ENCODE assay signal across 13 mouse cellular contexts in the genomic region with DNA sequence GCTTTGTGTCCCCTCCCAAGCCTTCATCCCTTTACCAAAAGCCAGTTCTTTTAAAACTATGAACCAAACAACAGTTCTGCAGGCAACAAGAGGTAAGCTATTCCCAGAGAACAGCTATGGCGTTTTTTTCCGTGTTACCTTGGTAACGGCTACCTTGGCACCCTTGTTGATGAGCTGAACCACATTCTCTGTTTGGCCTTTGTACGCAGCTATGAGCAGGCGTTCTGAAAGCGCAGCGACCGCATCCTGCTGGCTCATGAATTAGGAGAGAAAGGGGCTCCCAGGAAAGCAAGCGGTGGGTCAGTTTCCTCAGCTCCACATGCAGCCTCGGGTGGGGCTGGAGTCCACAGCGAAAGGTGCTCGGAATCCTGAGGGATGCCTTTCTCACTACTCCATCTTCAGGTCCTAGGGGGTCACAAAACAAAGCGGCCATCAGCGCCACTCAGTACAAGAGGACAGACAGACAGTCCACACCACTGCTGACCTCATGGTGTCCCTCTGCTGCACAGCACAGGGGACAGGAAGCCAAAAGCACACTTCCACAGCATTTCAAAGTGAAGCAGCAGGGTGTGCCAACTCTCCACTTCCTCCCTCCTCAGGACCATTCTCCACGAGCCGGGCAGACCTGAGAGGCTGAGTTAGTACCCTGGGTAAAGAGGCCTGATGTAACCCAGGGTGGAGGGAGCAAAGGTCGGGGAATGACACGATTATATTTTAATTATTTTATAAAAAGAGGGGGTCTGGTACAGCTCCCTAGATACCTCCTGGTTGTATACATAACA.
DNase-seq lines count a peak whose midpoint lies in the region; ATAC-seq and TF ChIP-seq lines count a peak whose summit lies in the region.
"Had no signal": no experiment of that assay in that cellular context is flagged by ENCODE, and none has a peak within 500 bp of the region (broad histone marks: within the 10 kb centered on the region; RNA-seq: fewer than 3 reads in every experiment).

No protein-coding gene starts in this region.

- peak overlapping the region; percentile 19 for H3K4me2 ChIP-seq in forebrain, embryonic 12.5 days
- H3K4me2 ChIP-seq in midbrain, embryonic 16.5 days (ENCODE audit: low read length) = peak overlapping the region; percentile 52

- DNase-seq in layer of hippocampus, adult 8-10 months (ENCODE audit: low spot score in 2 of 2) = peak; percentile 52 to 54
- no peak for DNase-seq in gastrocnemius, postnatal 10 days
- DNase-seq in heart, postnatal 10 days = no peak
- DNase-seq in kidney, adult 18-20 months = no peak
- DNase-seq: heart, adult 18-20 months; kidney, adult 8-10 months had no signal

- no peaks in the 10 kb centered on the region for H3K9me3 ChIP-seq in forebrain, embryonic 12.5 days
- H3K9me3 ChIP-seq in midbrain, embryonic 16.5 days (replicated peaks; ENCODE audit: control insufficient read depth, low read length, poor library complexity, severe bottlenecking) = no peaks in the 10 kb centered on the region
- H3K9me3 ChIP-seq: G1E had no signal

- peak; percentile 52; the same call in 1 of the 2 replicates for ATAC-seq in forebrain, embryonic 12.5 days (ENCODE audit: low FRiP score)
- ATAC-seq in midbrain, embryonic 16.5 days = peak; percentile 63
- no peak for ATAC-seq in activated CD4-positive, CD25-positive, alpha-beta regulatory T cell, adult 4 months

- H3K4me1 ChIP-seq in cortical plate, adult 2 months (ENCODE audit: control insufficient read depth, insufficient read depth, low read length) = no peaks in the 10 kb centered on the region
- peaks cover 51% of the 10 kb centered on the region for H3K4me1 ChIP-seq in forebrain, embryonic 12.5 days
- H3K4me1 ChIP-seq in midbrain, embryonic 16.5 days (ENCODE audit: control insufficient read depth, insufficient read depth, low read length) = peaks cover 47% of the 10 kb centered on the region

- no peak for TF ChIP-seq CTCF in cortical plate, adult 2 months (IDR thresholded peaks at IDR 0.05; ENCODE audit: extremely low read depth, insufficient read depth, low read length)

- peak overlapping the region; percentile 29 for H3K9ac ChIP-seq in forebrain, embryonic 12.5 days
- peak overlapping the region; percentile 35 for H3K9ac ChIP-seq in midbrain, embryonic 16.5 days (ENCODE audit: low read depth, low read length)
- H3K9ac ChIP-seq: liver, embryonic 14.5 days had no signal

- H3K4me3 ChIP-seq in cortical plate, adult 2 months (ENCODE audit: insufficient read depth, low read length) = 0 out of 2 replicates have a peak overlapping the region, but pooled peaks have one; percentile 3
- no peak overlapping the region for H3K4me3 ChIP-seq in forebrain, embryonic 12.5 days (replicated peaks)
- peak overlapping the region; percentile 2; the same call in 1 of the 2 replicates for H3K4me3 ChIP-seq in midbrain, embryonic 16.5 days (ENCODE audit: low read depth, low read length)
- H3K4me3 ChIP-seq: myocyte had no signal

- peaks cover 23% of the 10 kb centered on the region; the same call in 1 of the 2 replicates for H3K27me3 ChIP-seq in forebrain, embryonic 12.5 days
- no peaks in the 10 kb centered on the region for H3K27me3 ChIP-seq in midbrain, embryonic 16.5 days (ENCODE audit: control insufficient read depth, insufficient read depth, low read depth, low read length)

- no peaks in the 10 kb centered on the region for H3K36me3 ChIP-seq in forebrain, embryonic 12.5 days (replicated peaks)
- no peaks in the 10 kb centered on the region for H3K36me3 ChIP-seq in midbrain, embryonic 16.5 days (ENCODE audit: control insufficient read depth, insufficient read depth, low read length)

- H3K27ac ChIP-seq in cortical plate, adult 2 months (ENCODE audit: insufficient read depth, low read length) = no peak overlapping the region
- peak overlapping the region; percentile 36; the same call in 1 of the 2 replicates for H3K27ac ChIP-seq in forebrain, embryonic 12.5 days
- peak overlapping the region; percentile 87 for H3K27ac ChIP-seq in midbrain, embryonic 16.5 days (ENCODE audit: low read length)
- H3K27ac ChIP-seq: liver, embryonic 14.5 days had no signal

- intact Hi-C loops in heart, postnatal 10 days (cut with DNase I) = no loop called here

- 50% methylated on average over 18 of the region's 18 CpGs for WGBS in forebrain, embryonic 12.5 days
- 22% methylated on average over 18 of the region's 18 CpGs for WGBS in midbrain, embryonic 16.5 days

- no peak for TF ChIP-seq POLR2A in cortical plate, adult 2 months (IDR thresholded peaks at IDR 0.05; ENCODE audit: extremely low read depth, insufficient read depth, low read length)

Comparison
In these comparisons a context has a peak if more than half of its experiments do, and no peak if none do; other contexts are left out.
1. DNase-seq: peak in layer of hippocampus, adult 8-10 months (2 of 2); none in gastrocnemius, postnatal 10 days (single experiment), heart, postnatal 10 days (0 of 2) and kidney, adult 18-20 months (single experiment).